Mouse (Mus musculus) urinary bladder, postnatal 0 days (tissue): ENCODE results near the gene Nckap1. TPM values are rescaled to one million over a fixed set of nuclear protein-coding genes. Genes with fewer than 3 reads are reported as not detected.

Experiments
- microRNA counts: library from miRNA; unstranded; fragments of <30 nt; microRNA quantifications from one replicate; lab custom pipeline; 2016
- microRNA-seq: library from miRNA; unstranded; fragments of <30 nt; microRNA quantifications from one replicate; pipeline ENCODE4, GENCODE M21; 2016
- polyA plus RNA-seq: library from polyadenylated mRNA; unstranded; fragments of >200 nt; fragmentation: Nextera tagmentation; extraction: Ambion mirVana; gene quantifications from 2 replicates; pipeline ENCODE4 v1.2.1, GENCODE M21; 2015

The Nckap1 gene
- 52.3 and 64.8 TPM in 2 replicates for polyA plus RNA-seq

GRCm38 (mm10) chr2:80581043-80581711 lies at the start of gene Nckap1:
Gene Nckap1, minus strand, starts transcription at chr2:80581380.

DNA sequence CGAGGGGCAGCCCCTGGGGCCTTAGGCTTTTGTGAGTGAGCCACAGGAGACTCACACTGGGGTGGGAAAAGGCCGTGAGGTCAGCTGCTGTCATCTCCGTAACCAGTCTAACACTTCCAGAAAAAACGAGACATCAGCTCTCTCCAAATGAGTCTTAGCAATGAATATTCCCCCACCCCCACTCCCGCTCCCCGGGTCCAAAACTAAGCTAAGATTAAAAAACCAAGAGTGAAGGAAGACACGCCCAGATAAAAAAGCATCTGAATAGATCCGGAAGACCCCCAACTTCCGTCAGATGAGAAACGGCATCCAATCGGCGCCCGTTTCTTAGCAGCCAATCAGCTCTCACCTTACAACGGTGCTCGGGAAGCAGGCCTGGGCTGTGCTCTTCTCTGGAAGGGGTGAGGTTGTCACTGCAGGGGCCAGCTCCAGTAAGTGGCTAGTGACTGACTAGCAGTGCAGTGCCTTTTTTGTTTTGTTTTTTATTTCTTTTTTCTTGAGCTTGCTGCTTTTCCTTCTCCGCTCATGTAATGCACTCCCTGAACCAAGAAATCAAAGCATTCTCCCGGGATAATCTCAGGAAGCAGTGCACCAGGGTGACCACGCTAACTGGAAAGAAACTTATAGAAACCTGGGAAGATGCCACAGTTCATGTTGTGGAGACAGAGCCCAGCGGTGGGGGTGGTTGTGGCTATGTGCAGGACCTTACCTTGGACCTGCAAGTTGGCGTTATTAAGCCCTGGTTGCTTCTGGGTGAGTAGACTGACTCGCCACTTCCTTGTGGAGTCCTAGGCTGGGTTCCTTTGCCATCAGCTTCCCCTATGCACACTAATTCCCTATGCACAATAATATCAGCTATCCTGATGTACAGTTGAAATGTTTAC lies 35.9 kb upstream of the Nckap1 start, which contains the start of the genes Dusp19 and Nup35:
Gene Dusp19 (plus strand): TSS at position 192 of the 884 bp plus-strand sequence.
Gene Nup35 (plus strand): TSS at position 383 of the 884 bp plus-strand sequence.

MicroRNAs encoded within 50 kb of the gene (microRNA counts, 519-probe panel; counts per million panel counts)
- not detected for microRNA mmu-miR-684 (lab: Ali Mortazavi, UCI)

Small RNA genes lying within 50 kb of the gene (microRNA-seq; reads per million reads assigned to microRNA genes)
- not detected for gene Mir684-1

Other genes starting within 250 kb of the Nckap1 start
- gene Frzb, start 133.8 kb downstream of the Nckap1 start, polyA plus RNA-seq = 4.7 and 5.9 TPM in 2 replicates
- 10.4 and 12.5 TPM in 2 replicates for gene Dusp19, start 35.7 kb upstream of the Nckap1 start, polyA plus RNA-seq
- gene Nup35, start 35.9 kb upstream of the Nckap1 start, polyA plus RNA-seq = 15.1 and 16.5 TPM in 2 replicates